Mouse (Mus musculus): ENCODE results near the gene Olfr1204.

Olfr1204 gene

DNA sequence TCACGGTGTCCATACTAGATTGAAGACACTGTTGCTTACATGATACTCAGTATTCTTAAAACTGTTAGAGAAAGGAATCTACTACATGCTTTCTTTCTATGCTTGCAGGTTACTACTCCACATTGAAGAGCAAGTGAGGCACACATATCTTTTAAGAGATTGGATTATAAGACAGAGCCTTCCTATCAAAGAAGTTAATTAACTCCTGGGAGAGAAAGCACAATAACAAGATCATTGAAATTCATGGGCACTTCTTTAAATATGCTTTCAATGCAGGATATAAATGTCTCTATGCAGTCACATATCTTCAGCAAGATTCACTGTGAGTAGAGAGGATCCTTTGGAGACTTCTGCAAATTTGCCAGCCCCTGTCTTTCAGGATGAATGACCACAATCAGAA is at the start of gene Olfr1204:
Gene Olfr1204, plus strand, starts transcription at position 301 of the 400 bp plus-strand sequence.
- no peak for DNase-seq

DNA sequence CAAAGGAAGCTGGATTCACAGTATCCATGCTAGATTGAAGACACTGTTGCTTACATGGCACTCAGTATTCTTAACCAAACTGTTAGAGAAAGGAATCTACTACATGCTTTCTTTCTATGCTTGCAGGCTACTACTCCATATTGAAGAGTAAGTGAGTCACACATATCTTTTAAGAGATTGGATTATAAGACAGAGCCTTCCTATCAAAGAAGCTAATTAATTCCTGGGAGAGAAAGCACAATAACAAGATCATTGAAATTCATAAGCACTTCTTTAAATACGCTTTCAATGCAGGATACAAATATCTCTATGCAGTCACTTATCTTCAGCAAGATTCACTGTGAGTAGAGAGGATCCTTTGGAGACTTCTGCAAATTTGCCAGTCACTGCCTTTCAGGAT is 34.9 kb upstream of the Olfr1204 start, which contains the start of gene Olfr1202:
Gene Olfr1202, plus strand, starts transcription at position 301 of the 400 bp plus-strand sequence.
- DNase-seq, result no peak

DNA sequence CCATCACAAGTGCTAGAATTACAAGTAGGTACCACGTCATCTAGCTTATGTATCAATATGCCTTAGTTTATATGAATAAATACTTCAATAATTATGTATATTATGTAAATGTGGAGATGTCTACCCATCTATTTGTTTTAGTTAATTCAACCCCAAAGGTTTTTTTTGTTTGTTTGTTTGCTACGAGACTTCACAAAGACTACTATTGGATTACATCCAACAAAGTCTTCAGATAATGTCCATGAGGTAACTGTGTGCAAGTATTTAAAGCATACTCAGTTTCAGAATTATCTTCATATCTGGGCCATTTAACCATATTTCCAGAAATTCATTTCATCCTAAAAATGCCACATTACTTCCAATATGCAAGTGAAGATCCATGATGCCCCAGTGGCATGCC is 19.7 kb upstream of the Olfr1204 start, which contains the start of gene Olfr1205:
Gene Olfr1205, plus strand, starts transcription at position 301 of the 400 bp plus-strand sequence.
- DNase-seq, result no peak

DNA sequence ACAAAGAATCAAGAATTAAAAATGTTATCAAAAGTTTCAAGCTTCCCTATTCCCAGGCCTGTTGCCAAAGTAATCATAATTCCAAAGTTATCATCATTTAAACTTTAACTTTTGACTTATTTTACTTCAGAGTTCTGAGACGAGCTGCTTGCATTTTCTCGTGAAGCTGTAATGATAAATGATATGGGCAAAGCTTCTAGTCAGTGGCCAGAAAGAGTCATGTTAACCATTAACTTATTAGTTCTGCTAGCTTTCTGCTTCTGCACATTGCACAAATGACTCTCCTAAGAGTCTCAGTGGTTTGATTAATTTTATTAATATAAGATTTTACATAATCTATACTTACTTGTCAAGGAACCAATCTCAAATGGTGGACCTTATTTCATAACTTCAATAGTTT is 10.6 kb upstream of the Olfr1204 start:
- DNase-seq, result no peak

DNA sequence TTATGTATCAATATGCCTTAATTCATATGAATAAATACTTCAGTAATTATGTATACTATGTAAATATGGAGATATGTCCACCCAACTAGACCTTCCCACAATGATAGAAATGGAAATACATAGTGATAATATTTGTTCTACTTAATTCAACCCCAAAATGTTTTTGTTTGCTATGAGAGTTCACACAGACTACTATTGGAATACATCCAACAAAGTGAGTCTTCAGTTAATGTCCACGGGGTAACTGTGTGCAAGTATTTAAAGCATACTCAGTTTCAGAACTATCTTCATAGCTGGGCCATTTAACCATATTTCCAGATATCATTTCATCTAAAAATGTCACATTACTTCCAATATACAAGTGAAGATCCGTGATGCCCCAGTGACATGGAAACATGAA is 13.8 kb downstream of the Olfr1204 start, which contains the start of gene Olfr1206:
Gene Olfr1206, plus strand, starts transcription at position 301 of the 400 bp plus-strand sequence.
- no peak for DNase-seq

DNA sequence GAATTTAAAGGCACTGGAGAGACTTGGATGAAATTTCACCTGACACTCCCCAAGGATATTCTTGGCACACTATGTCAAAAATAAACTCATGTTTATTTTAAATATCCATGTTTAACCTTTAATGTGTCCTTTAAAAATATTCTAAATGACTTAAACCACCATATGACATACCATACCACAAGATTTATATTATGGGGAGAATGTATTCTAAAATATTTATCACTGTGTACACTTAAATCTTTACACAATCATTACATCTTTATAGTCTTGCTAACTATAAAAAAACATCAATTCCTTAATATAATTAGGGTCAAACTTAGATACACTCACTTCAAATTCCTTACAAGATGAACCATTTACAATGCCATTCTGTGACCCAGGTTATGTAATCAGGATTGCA is 53.1 kb downstream of the Olfr1204 start, which contains the start of gene Olfr1208:
Gene Olfr1208, minus strand, starts transcription at position 101 of the 400 bp plus-strand sequence.
- no peak for DNase-seq

Data from kidney, postnatal 10 days (tissue).